Mouse (Mus musculus): ENCODE measurements around the gene Stard7.

GRCm38 (mm10) chr2:127300701-127301100 is 30.7 kb downstream of the Stard7 start:
- TF ChIP-seq POLR2A (IDR thresholded peaks at IDR 0.05; ENCODE audit: insufficient read depth, low read length) (no peak), CTCF (IDR thresholded peaks at IDR 0.05; ENCODE audit: low read depth, low read length) (no peak)
